Mouse (Mus musculus): ENCODE data around the gene Tmem245.
"Not testable (repeated sequence)": the region's sequence is repeated elsewhere in the genome, so short reads cannot be mapped to it uniquely, and the experiment has no call there.

The Tmem245 gene

GRCm38 (mm10) chr4:56930312-56930711 lies 16.9 kb downstream of the Tmem245 start:
- DNase-seq (ENCODE audit: extremely low read depth, low read depth, low spot score) = no peak

- no peak for DNase-seq (ENCODE audit: extremely low read depth, low read depth, low spot score)
Observed at GRCm38 (mm10) chr4:56926971-56927370, 20.3 kb downstream of the Tmem245 start.

- no peak for DNase-seq (ENCODE audit: extremely low read depth, low read depth, low spot score)
Observed at GRCm38 (mm10) chr4:56922229-56922628, 25.0 kb downstream of the Tmem245 start.

- no peak for DNase-seq (ENCODE audit: extremely low read depth, low read depth, low spot score)
Observed at GRCm38 (mm10) chr4:56915732-56916325, 31.4 kb downstream of the Tmem245 start.

- DNase-seq (ENCODE audit: extremely low read depth, low read depth, low spot score) = no peak
Observed at GRCm38 (mm10) chr4:56914761-56915160, 32.5 kb downstream of the Tmem245 start.

- no peak for DNase-seq (ENCODE audit: extremely low read depth, low read depth, low spot score)
Observed at GRCm38 (mm10) chr4:56914338-56914737, 32.9 kb downstream of the Tmem245 start.

- no peak for DNase-seq (ENCODE audit: extremely low read depth, low read depth, low spot score)
Observed at GRCm38 (mm10) chr4:56912382-56913001, 34.7 kb downstream of the Tmem245 start.

GRCm38 (mm10) chr4:56909568-56909967 lies 37.7 kb downstream of the Tmem245 start:
- DNase-seq (ENCODE audit: extremely low read depth, low read depth, low spot score) = no peak

- DNase-seq (ENCODE audit: extremely low read depth, low read depth, low spot score) = peak; percentile 68
Observed at GRCm38 (mm10) chr4:56907671-56908070, 39.6 kb downstream of the Tmem245 start.

GRCm38 (mm10) chr4:56906926-56907325 lies 40.3 kb downstream of the Tmem245 start:
- peak; percentile 91 for DNase-seq (ENCODE audit: extremely low read depth, low read depth, low spot score)

GRCm38 (mm10) chr4:56905507-56905906 lies 41.7 kb downstream of the Tmem245 start:
- DNase-seq (ENCODE audit: extremely low read depth, low read depth, low spot score) = no peak

GRCm38 (mm10) chr4:56901671-56902070 lies 45.6 kb downstream of the Tmem245 start:
- DNase-seq (ENCODE audit: extremely low read depth, low read depth, low spot score) = no peak

GRCm38 (mm10) chr4:56899216-56899615 lies 48.0 kb downstream of the Tmem245 start:
- no peak for DNase-seq (ENCODE audit: extremely low read depth, low read depth, low spot score)

- no peak for DNase-seq (ENCODE audit: extremely low read depth, low read depth, low spot score)
Observed at GRCm38 (mm10) chr4:56897511-56897910, 49.7 kb downstream of the Tmem245 start.

GRCm38 (mm10) chr4:56894196-56894595 lies 53.0 kb downstream of the Tmem245 start:
- DNase-seq (ENCODE audit: extremely low read depth, low read depth, low spot score) = no peak

GRCm38 (mm10) chr4:56892501-56893115 lies 54.6 kb downstream of the Tmem245 start:
- DNase-seq (ENCODE audit: extremely low read depth, low read depth, low spot score) = no peak

GRCm38 (mm10) chr4:56888483-56888882 lies 58.8 kb downstream of the Tmem245 start:
- no peak for DNase-seq (ENCODE audit: extremely low read depth, low read depth, low spot score)

- DNase-seq (ENCODE audit: extremely low read depth, low read depth, low spot score) = no peak
Observed at GRCm38 (mm10) chr4:56886286-56886979, 60.8 kb downstream of the Tmem245 start.

- no peak for DNase-seq (ENCODE audit: extremely low read depth, low read depth, low spot score)
Observed at GRCm38 (mm10) chr4:56880036-56880703, 67.1 kb downstream of the Tmem245 start.

- DNase-seq (ENCODE audit: extremely low read depth, low read depth, low spot score) = no peak
Observed at GRCm38 (mm10) chr4:56878971-56879370, 68.3 kb downstream of the Tmem245 start.

GRCm38 (mm10) chr4:56870541-56870940 lies 76.7 kb downstream of the Tmem245 start:
- not testable (repeated sequence) for DNase-seq (ENCODE audit: extremely low read depth, low read depth, low spot score)

All from fat pad, adult 2 months (tissue).